Mouse (Mus musculus) adrenal gland, postnatal 10 days (tissue): Measurements from ENCODE around the gene Rusc2. TPM values are rescaled to one million over a fixed set of nuclear protein-coding genes. Genes with fewer than 3 reads are reported as not detected.
A peak's percentile ranks its signal among the peaks of the same experiment; 100 is the strongest.

ENCODE experiments used
- DNase-seq: peaks from one replicate; pipeline ENCODE4 v3.0.0; 2021; ENCODE audit warnings: mixed read lengths
- total RNA-seq, 2 experiments: library from RNA; stranded (reverse); gene quantifications; 2 replicates each; pipeline ENCODE4 v1.2.3; 2021

Gene Rusc2
- total RNA-seq, 2 experiments from 2014 or later = 29.9 to 32.1 TPM

GRCm38 (mm10) chr4:43384083-43384460 lies 2.3 kb downstream of the Rusc2 start:
- DNase-seq = no peak

GRCm38 (mm10) chr4:43384541-43384940 lies 2.8 kb downstream of the Rusc2 start:
- DNase-seq = no peak

DNA sequence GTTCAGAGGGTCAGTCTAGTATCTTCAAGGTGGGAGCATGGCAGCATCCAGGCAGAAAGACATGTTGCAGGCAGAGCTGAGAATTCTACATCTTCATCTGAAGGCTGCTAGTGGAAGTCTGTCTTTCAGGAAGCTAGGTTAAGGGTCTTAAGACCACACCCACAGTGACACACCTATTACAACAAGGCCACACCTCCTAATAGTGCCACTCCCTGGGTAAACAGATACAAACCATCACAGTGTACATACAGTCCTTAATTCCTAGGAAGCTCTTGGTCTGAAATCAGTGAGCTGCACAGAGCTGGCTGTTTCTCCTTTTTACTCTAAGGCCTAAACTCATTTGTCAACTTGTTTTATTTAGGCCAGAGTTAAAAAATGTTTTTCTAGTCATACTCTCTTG lies 5.2 kb downstream of the Rusc2 start:
- no peak for DNase-seq

DNA sequence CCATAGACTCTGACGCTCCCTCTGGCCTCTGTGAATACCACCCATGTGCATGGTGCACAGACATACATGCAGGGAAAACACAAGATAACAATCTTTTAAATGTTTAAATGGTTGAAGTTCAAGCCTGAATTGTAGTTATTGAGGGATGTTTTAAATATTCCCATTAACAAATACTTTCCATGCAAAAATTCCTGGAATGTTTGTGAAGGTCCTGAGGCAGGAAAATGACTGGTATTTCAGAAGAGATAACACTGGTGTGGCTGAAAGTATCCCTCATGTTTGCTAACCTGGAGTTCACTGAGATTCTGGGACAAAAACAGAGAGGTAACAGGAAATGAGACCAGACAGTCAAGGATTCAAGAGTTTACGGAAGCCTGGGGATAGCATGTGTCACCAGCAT lies 7.6 kb downstream of the Rusc2 start:
- no peak for DNase-seq

- no peak for DNase-seq
Measured at GRCm38 (mm10) chr4:43389845-43390440, 8.2 kb downstream of the Rusc2 start.

GRCm38 (mm10) chr4:43391521-43392050 lies 9.8 kb downstream of the Rusc2 start:
- no peak for DNase-seq

DNA sequence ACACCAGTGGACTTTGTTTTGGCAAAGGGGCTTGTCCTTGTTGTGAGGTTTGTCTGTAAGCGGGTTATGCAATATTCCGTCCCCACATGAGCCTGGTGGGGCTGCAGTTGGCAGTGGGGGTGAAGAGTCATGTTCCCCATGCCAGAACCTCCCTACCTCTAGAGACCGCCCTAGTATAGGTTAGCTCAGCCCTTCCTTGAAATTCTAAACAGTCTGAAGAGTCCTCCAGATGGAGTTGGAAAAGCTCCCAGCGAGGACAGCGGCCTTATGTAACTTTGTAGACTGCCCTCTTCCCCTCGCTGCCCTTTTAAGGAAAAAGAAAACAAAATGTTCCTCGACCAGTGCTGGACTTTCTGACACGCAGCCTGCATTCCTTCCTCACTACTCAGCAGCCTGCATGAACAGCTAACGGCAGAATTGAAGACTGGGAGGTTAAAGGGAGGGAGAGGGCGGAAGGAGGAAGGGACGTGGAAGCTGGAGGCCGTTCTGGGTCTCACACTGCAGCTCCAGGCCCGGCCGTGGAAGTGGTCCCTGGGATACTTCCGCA lies 12.6 kb downstream of the Rusc2 start:
- DNase-seq = peak; percentile 75

GRCm38 (mm10) chr4:43395147-43395546 lies 13.4 kb downstream of the Rusc2 start:
- no peak for DNase-seq

DNA sequence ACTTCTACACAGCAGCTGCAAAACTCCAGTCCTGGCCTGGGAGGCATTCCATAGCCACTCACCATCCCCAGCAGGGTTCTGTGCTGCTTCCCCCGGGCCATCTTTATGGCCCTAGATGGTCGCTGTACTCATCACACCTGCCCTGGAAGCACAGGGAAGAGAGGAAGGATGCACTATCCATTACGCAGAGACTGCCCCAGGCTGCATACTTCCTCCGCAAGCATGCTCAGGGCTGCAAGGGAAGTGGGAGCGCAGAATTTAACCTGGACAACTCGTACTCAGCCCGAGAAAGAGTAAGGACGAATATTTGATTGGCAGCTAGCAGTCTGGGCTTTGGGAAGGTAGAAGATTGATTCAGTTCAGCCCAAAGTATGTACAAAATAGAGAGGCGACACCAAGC lies 14.1 kb downstream of the Rusc2 start:
- no peak for DNase-seq

- DNase-seq = no peak
Measured at GRCm38 (mm10) chr4:43396381-43396780, 14.6 kb downstream of the Rusc2 start.

DNA sequence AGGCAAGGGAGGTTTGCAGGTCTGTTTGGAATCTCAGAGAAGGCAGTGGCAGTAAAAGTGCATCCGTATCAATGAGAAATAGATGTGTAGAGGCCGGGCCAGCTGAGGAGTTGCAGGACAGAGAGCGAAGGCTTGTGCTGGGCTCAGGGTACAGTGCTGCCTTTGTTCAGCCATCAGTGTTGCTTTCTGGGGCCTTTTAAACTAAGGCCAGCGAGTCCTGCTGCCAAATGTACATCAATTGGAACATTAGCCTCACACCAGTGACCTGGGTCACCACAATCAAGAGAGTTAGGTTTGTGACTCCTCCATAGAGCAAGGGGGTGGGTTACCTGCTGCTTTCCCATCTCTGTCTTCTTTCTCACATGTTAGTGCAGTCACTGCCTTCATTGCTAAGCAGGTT lies 16.2 kb downstream of the Rusc2 start:
- no peak for DNase-seq

GRCm38 (mm10) chr4:43398829-43399331 lies 17.1 kb downstream of the Rusc2 start:
- DNase-seq = peak; percentile 83

GRCm38 (mm10) chr4:43399391-43400131 lies 17.8 kb downstream of the Rusc2 start:
- no peak for DNase-seq

DNA sequence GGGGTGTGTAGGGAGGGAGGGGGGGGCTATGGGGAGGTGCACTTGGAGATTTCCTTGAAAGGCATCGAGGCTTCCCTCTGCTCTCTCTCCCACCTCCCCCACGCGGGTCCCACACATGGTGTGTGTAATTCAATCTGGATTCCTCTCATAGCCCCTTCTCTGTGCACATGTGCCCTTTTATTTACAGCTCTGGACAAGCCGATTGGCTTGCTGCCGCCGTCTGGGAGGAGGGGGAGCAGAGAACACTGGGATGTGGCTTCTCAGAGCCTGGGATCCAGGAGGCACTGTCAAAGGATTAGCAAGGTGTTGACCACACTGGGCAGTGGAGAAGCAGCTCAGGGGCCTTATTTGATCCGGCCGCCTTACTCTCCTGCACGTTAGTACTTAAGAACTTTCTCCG lies 19.2 kb downstream of the Rusc2 start:
- no peak for DNase-seq

DNA sequence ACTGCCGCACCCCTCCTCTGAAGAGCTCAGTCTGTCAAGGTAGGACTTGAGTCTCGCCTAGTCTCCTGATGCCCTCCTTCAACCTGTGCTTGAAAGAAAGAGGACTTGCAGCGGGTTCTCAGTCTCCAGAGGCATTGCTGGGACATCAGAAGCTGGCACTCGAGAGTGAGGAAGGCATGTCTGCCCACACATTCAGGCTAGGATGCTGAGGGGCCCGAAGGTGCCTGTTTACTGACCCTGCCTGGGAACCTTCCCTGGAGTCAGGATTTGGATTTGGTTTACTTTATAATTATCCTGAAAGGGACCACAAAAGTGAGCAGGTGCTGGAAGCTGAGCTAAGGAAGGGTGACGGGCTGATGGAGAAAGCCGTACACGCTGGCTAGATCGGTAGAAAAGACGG lies 19.7 kb downstream of the Rusc2 start:
- DNase-seq = no peak

GRCm38 (mm10) chr4:43402212-43402611 lies 20.4 kb downstream of the Rusc2 start:
- peak; percentile 54 for DNase-seq

GRCm38 (mm10) chr4:43404697-43405096 lies 22.9 kb downstream of the Rusc2 start:
- no peak for DNase-seq

GRCm38 (mm10) chr4:43406162-43406971 lies 24.6 kb downstream of the Rusc2 start:
- DNase-seq = peak; percentile 84

- no peak for DNase-seq
Measured at GRCm38 (mm10) chr4:43407071-43407920, 25.5 kb downstream of the Rusc2 start.

- DNase-seq = no peak
Measured at GRCm38 (mm10) chr4:43414761-43415160, 33.0 kb downstream of the Rusc2 start.
